Mouse (Mus musculus): ENCODE measurements around the gene Ets2. TPM values are rescaled to one million over a fixed set of nuclear protein-coding genes. Genes with fewer than 3 reads are reported as not detected.
A peak's percentile ranks its signal among the peaks of the same experiment; 100 is the strongest.

Gene Ets2
- 19.0 and 20.9 TPM in 2 replicates for polyA plus RNA-seq (2015; fragmentation: Nextera tagmentation; extraction: Ambion mirVana)

- WGBS, result under 1% methylated on average over 59 of the region's 64 CpGs
- Histone ChIP-seq H3K4me2 (ENCODE audit: low read length) (peak within 1 kb of the TSS; percentile 90), H3K27me3 (replicated peaks; ENCODE audit: control insufficient read depth, insufficient read depth, low read length) (0 out of 2 replicates have a peak, but pooled peaks cover 3% of the 10 kb centered on the region), H3K4me1 (replicated peaks; ENCODE audit: control insufficient read depth, insufficient read depth, low read length) (peaks cover 16% of the 10 kb centered on the region), H3K9ac (replicated peaks; ENCODE audit: low read depth, low read length) (peak within 1 kb of the TSS; percentile 90), H3K4me3 (replicated peaks; ENCODE audit: low read length) (peak within 1 kb of the TSS; percentile 87), H3K9me3 (ENCODE audit: control insufficient read depth, low read length) (no peaks in the 10 kb centered on the region), H3K36me3 (ENCODE audit: control insufficient read depth, insufficient read depth) (no peaks in the 10 kb centered on the region), H3K27ac (ENCODE audit: low read length) (peak within 1 kb of the TSS; percentile 84)
- peak; percentile 94 for ATAC-seq
These were observed at the start of gene Ets2 for GRCm38 (mm10) chr16:95701802-95702561. Gene Ets2 (plus strand): TSS chr16:95702075.

GRCm38 (mm10) chr16:95654204-95654611 lies 47.7 kb upstream of the Ets2 start:
- Histone ChIP-seq H3K9ac (replicated peaks; ENCODE audit: low read depth, low read length) (peak overlapping the region; percentile 38), H3K9me3 (ENCODE audit: control insufficient read depth, low read length) (no peaks in the 10 kb centered on the region), H3K4me1 (replicated peaks; ENCODE audit: control insufficient read depth, insufficient read depth, low read length) (peaks cover 4% of the 10 kb centered on the region; the same call in 1 of the 2 replicates), H3K27me3 (replicated peaks; ENCODE audit: control insufficient read depth, insufficient read depth, low read length) (no peaks in the 10 kb centered on the region), H3K36me3 (ENCODE audit: control insufficient read depth, insufficient read depth) (no peaks in the 10 kb centered on the region), H3K4me3 (replicated peaks; ENCODE audit: low read length) (peak overlapping the region; percentile 31), H3K4me2 (ENCODE audit: low read length) (peak overlapping the region; percentile 49), H3K27ac (ENCODE audit: low read length) (0 out of 2 replicates have a peak overlapping the region, but pooled peaks have one; percentile 24)
- peak; percentile 76 for ATAC-seq
- WGBS, result 36% methylated on average over 15 of the region's 15 CpGs

- Histone ChIP-seq H3K36me3 (ENCODE audit: control insufficient read depth, insufficient read depth) (no peaks in the 10 kb centered on the region), H3K4me2 (ENCODE audit: low read length) (no peak overlapping the region), H3K27me3 (replicated peaks; ENCODE audit: control insufficient read depth, insufficient read depth, low read length) (no peaks in the 10 kb centered on the region), H3K4me3 (replicated peaks; ENCODE audit: low read length) (no peak overlapping the region), H3K9ac (replicated peaks; ENCODE audit: low read depth, low read length) (no peak overlapping the region), H3K4me1 (replicated peaks; ENCODE audit: control insufficient read depth, insufficient read depth, low read length) (peaks cover 4% of the 10 kb centered on the region; the same call in 1 of the 2 replicates), H3K9me3 (ENCODE audit: control insufficient read depth, low read length) (no peaks in the 10 kb centered on the region), H3K27ac (ENCODE audit: low read length) (no peak overlapping the region)
- no peak for ATAC-seq
- 98% methylated on average over 4 of the region's 4 CpGs for WGBS
These were observed 45.3 kb upstream of the Ets2 start for GRCm38 (mm10) chr16:95656535-95656934.

DNA sequence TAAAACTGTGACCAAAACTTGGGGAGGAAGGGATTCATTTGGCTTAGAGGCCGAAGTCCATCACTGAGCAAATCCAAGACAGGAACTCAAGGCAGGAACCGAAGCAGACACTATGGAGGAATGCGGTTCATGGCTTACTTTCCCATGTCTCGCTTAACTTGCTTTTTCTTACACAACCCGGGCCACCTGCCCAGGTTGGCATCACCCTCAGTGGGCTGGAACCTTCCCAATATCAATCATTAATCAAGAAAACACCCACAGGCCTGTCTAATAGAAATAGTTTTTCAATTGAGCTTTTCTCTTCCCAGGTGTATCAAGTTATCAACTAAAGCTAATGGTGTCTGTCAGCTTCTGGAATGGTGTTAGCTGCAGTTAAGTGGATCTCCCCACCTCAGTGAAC lies 44.7 kb upstream of the Ets2 start:
- no peak overlapping the region for H3K27ac ChIP-seq (ENCODE audit: low read length)
- ATAC-seq, result no peak
- 94% methylated on average over 5 of the region's 5 CpGs for WGBS
- no peaks in the 10 kb centered on the region for H3K9me3 ChIP-seq (ENCODE audit: control insufficient read depth, low read length)
- H3K4me3 ChIP-seq (replicated peaks; ENCODE audit: low read length), result no peak overlapping the region
- H3K9ac ChIP-seq (replicated peaks; ENCODE audit: low read depth, low read length), result no peak overlapping the region
- H3K27me3 ChIP-seq (replicated peaks; ENCODE audit: control insufficient read depth, insufficient read depth, low read length), result no peaks in the 10 kb centered on the region
- peaks cover 4% of the 10 kb centered on the region; the same call in 1 of the 2 replicates for H3K4me1 ChIP-seq (replicated peaks; ENCODE audit: control insufficient read depth, insufficient read depth, low read length)
- no peaks in the 10 kb centered on the region for H3K36me3 ChIP-seq (ENCODE audit: control insufficient read depth, insufficient read depth)
- H3K4me2 ChIP-seq (ENCODE audit: low read length), result no peak overlapping the region

- Histone ChIP-seq H3K4me1 (replicated peaks; ENCODE audit: control insufficient read depth, insufficient read depth, low read length) (peaks cover 4% of the 10 kb centered on the region; the same call in 1 of the 2 replicates), H3K36me3 (ENCODE audit: control insufficient read depth, insufficient read depth) (no peaks in the 10 kb centered on the region), H3K27me3 (replicated peaks; ENCODE audit: control insufficient read depth, insufficient read depth, low read length) (no peaks in the 10 kb centered on the region), H3K27ac (ENCODE audit: low read length) (no peak overlapping the region), H3K9me3 (ENCODE audit: control insufficient read depth, low read length) (no peaks in the 10 kb centered on the region), H3K4me2 (ENCODE audit: low read length) (no peak overlapping the region), H3K4me3 (replicated peaks; ENCODE audit: low read length) (no peak overlapping the region), H3K9ac (replicated peaks; ENCODE audit: low read depth, low read length) (no peak overlapping the region)
- ATAC-seq, result no peak
- 95% methylated on average over 5 of the region's 5 CpGs for whole genome bisulfite sequencing
These were observed 44.1 kb upstream of the Ets2 start for GRCm38 (mm10) chr16:95657756-95658155.

GRCm38 (mm10) chr16:95658836-95659430 lies 42.9 kb upstream of the Ets2 start:
- Histone ChIP-seq H3K4me1 (replicated peaks; ENCODE audit: control insufficient read depth, insufficient read depth, low read length) (0 out of 2 replicates have a peak, but pooled peaks cover 1% of the 10 kb centered on the region), H3K9me3 (ENCODE audit: control insufficient read depth, low read length) (no peaks in the 10 kb centered on the region), H3K4me3 (replicated peaks; ENCODE audit: low read length) (no peak overlapping the region), H3K27ac (ENCODE audit: low read length) (no peak overlapping the region), H3K27me3 (replicated peaks; ENCODE audit: control insufficient read depth, insufficient read depth, low read length) (no peaks in the 10 kb centered on the region), H3K36me3 (ENCODE audit: control insufficient read depth, insufficient read depth) (no peaks in the 10 kb centered on the region), H3K4me2 (ENCODE audit: low read length) (no peak overlapping the region), H3K9ac (replicated peaks; ENCODE audit: low read depth, low read length) (no peak overlapping the region)
- no peak for ATAC-seq
- WGBS, result 55% methylated on average over 5 of the region's 5 CpGs

GRCm38 (mm10) chr16:95659461-95659860 lies 42.4 kb upstream of the Ets2 start:
- no peaks in the 10 kb centered on the region for H3K27me3 ChIP-seq (replicated peaks; ENCODE audit: control insufficient read depth, insufficient read depth, low read length)
- ATAC-seq, result no peak
- no peaks in the 10 kb centered on the region for H3K9me3 ChIP-seq (ENCODE audit: control insufficient read depth, low read length)
- H3K4me3 ChIP-seq (replicated peaks; ENCODE audit: low read length), result no peak overlapping the region
- no peak overlapping the region for H3K9ac ChIP-seq (replicated peaks; ENCODE audit: low read depth, low read length)
- no peaks in the 10 kb centered on the region for H3K36me3 ChIP-seq (ENCODE audit: control insufficient read depth, insufficient read depth)
- no peak overlapping the region for H3K4me2 ChIP-seq (ENCODE audit: low read length)
- no peaks in the 10 kb centered on the region for H3K4me1 ChIP-seq (replicated peaks; ENCODE audit: control insufficient read depth, insufficient read depth, low read length)
- 76% methylated on average over 19 of the region's 19 CpGs for WGBS
- H3K27ac ChIP-seq (ENCODE audit: low read length), result no peak overlapping the region

GRCm38 (mm10) chr16:95660909-95661308 lies 41.0 kb upstream of the Ets2 start:
- Histone ChIP-seq H3K9ac (replicated peaks; ENCODE audit: low read depth, low read length) (no peak overlapping the region), H3K27me3 (replicated peaks; ENCODE audit: control insufficient read depth, insufficient read depth, low read length) (no peaks in the 10 kb centered on the region), H3K27ac (ENCODE audit: low read length) (no peak overlapping the region), H3K36me3 (ENCODE audit: control insufficient read depth, insufficient read depth) (no peaks in the 10 kb centered on the region), H3K4me3 (replicated peaks; ENCODE audit: low read length) (no peak overlapping the region), H3K4me1 (replicated peaks; ENCODE audit: control insufficient read depth, insufficient read depth, low read length) (no peaks in the 10 kb centered on the region), H3K4me2 (ENCODE audit: low read length) (no peak overlapping the region), H3K9me3 (ENCODE audit: control insufficient read depth, low read length) (no peaks in the 10 kb centered on the region)
- 67% methylated on average over 5 of the region's 5 CpGs for WGBS
- ATAC-seq, result 0 out of 2 replicates have a peak, but pooled peaks have one; percentile 31

GRCm38 (mm10) chr16:95665472-95666131 lies 36.3 kb upstream of the Ets2 start:
- Histone ChIP-seq H3K9me3 (ENCODE audit: control insufficient read depth, low read length) (no peaks in the 10 kb centered on the region), H3K4me1 (replicated peaks; ENCODE audit: control insufficient read depth, insufficient read depth, low read length) (peaks cover 15% of the 10 kb centered on the region), H3K27me3 (replicated peaks; ENCODE audit: control insufficient read depth, insufficient read depth, low read length) (no peaks in the 10 kb centered on the region), H3K9ac (replicated peaks; ENCODE audit: low read depth, low read length) (no peak overlapping the region), H3K4me2 (ENCODE audit: low read length) (no peak overlapping the region), H3K36me3 (ENCODE audit: control insufficient read depth, insufficient read depth) (no peaks in the 10 kb centered on the region), H3K4me3 (replicated peaks; ENCODE audit: low read length) (no peak overlapping the region), H3K27ac (ENCODE audit: low read length) (no peak overlapping the region)
- no peak for ATAC-seq
- WGBS, result 81% methylated on average over 6 of the region's 6 CpGs
